ENCODE assay signal across 24 mouse cellular contexts in the genomic region with DNA sequence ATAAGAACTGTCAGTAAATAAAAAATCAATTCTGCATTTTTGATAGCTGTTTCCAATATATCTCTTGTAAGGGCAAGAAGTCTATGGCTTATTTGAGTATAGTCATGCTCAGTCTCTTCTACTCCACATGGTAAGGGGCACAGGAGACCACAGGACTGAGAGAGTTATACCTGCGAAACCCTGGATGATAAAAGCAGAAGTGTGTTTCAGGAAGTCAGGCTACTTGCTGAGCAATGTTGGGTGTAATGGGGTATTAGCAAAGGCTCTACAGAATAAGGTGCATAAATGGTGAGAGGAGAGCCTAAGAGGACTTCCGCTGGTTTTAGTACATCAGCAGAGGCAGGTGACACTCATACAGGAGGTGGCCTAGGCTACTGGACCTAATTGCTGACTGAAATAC. TPM values are rescaled to one million over a fixed set of nuclear protein-coding genes. Genes with fewer than 3 reads are reported as not detected.
"Had no signal": no experiment of that assay in that cellular context is flagged by ENCODE, and none has a peak within 500 bp of the region (broad histone marks: within the 10 kb centered on the region; RNA-seq: fewer than 3 reads in every experiment).

No protein-coding gene starts in this region.

- ATAC-seq: hindbrain, postnatal 0 days; intestine, postnatal 0 days had no signal

- H3K36me3 ChIP-seq: heart, embryonic 13.5 days; heart, embryonic 15.5 days; hindbrain, embryonic 13.5 days; hindbrain, embryonic 15.5 days; kidney, embryonic 15.5 days; limb, embryonic 10.5 days; limb, embryonic 12.5 days; liver, embryonic 13.5 days had no signal

- DNase-seq: gastrocnemius, adult 2 months; gastrocnemius, postnatal 10 days; gastrocnemius, postnatal 25 days; heart, adult 11 months; heart, adult 2 months; heart, postnatal 14 days; heart, postnatal 36 days; kidney, adult 18-20 months; kidney, adult 8-10 months; kidney, postnatal 14 days; kidney, postnatal 36 days; layer of hippocampus, adult 9-11 months; layer of hippocampus, postnatal 36 days; liver; liver, embryonic 13.5 days had no signal

RNA-seq across cellular contexts. Expression of a gene that starts 13.2 kb away (rescaled TPM):
- total RNA-seq: gastrocnemius, adult 2 months; gastrocnemius, postnatal 25 days; heart, postnatal 36 days had no signal

RNA-seq across cellular contexts. Expression of a gene that starts 52.1 kb away (rescaled TPM):
- total RNA-seq: gastrocnemius, postnatal 25 days had no signal
